Mouse (Mus musculus) G1E-ER4 (cell line): ENCODE measurements around the gene Zmat5. TPM values are rescaled to one million over a fixed set of nuclear protein-coding genes. Genes with fewer than 3 reads are reported as not detected.

Experiments used
- GATA1 ChIP-seq: IDR thresholded peaks from one replicate; pipeline ENCODE4 v1.8.0; 2012; ENCODE audit warnings: low read length, inconsistent platforms
- polyA plus RNA-seq: library from polyadenylated mRNA; stranded (reverse); fragments of >175 nt; gene quantifications from 2 replicates; pipeline ENCODE4 v1.2.3, GENCODE M21; 2012

Gene Zmat5
- polyA plus RNA-seq, 1 experiment = 121 TPM

- TF ChIP-seq GATA1 = no peak
These were observed 19.4 kb upstream of the Zmat5 start for GRCm38 (mm10) chr11:4685071-4685470.

- TF ChIP-seq GATA1 = no peak
These were observed 19.0 kb upstream of the Zmat5 start for GRCm38 (mm10) chr11:4685510-4685909.

- no peak for TF ChIP-seq GATA1
These were observed 17.5 kb upstream of the Zmat5 start for GRCm38 (mm10) chr11:4687027-4687426.

GRCm38 (mm10) chr11:4687874-4688273 lies 16.6 kb upstream of the Zmat5 start:
- no peak for TF ChIP-seq GATA1

GRCm38 (mm10) chr11:4688632-4689380 lies 15.7 kb upstream of the Zmat5 start:
- no peak for TF ChIP-seq GATA1

- TF ChIP-seq GATA1 = no peak
These were observed 14.1 kb upstream of the Zmat5 start for GRCm38 (mm10) chr11:4690353-4690752.

GRCm38 (mm10) chr11:4691213-4691612 lies 13.3 kb upstream of the Zmat5 start:
- TF ChIP-seq GATA1 = no peak

- TF ChIP-seq GATA1 = no peak
These were observed 12.3 kb upstream of the Zmat5 start for GRCm38 (mm10) chr11:4692162-4692561.

- TF ChIP-seq GATA1 = no peak
These were observed 7.2 kb upstream of the Zmat5 start for GRCm38 (mm10) chr11:4697043-4697983.

- no peak for TF ChIP-seq GATA1
These were observed 3.8 kb upstream of the Zmat5 start for GRCm38 (mm10) chr11:4700726-4701125.

GRCm38 (mm10) chr11:4703688-4704071 lies 798 bp upstream of the Zmat5 start:
- TF ChIP-seq GATA1 = no peak

GRCm38 (mm10) chr11:4705178-4705577 lies 700 bp downstream of the Zmat5 start:
- TF ChIP-seq GATA1 = no peak

- TF ChIP-seq GATA1 = no peak
These were observed 8.3 kb downstream of the Zmat5 start for GRCm38 (mm10) chr11:4712822-4713221.

- no peak for TF ChIP-seq GATA1
These were observed 10.2 kb downstream of the Zmat5 start for GRCm38 (mm10) chr11:4714727-4715126.

- no peak for TF ChIP-seq GATA1
These were observed 11.1 kb downstream of the Zmat5 start for GRCm38 (mm10) chr11:4715596-4715995.

- no peak for TF ChIP-seq GATA1
These were observed 12.2 kb downstream of the Zmat5 start for GRCm38 (mm10) chr11:4716530-4717236.
